Mouse (Mus musculus): ENCODE measurements at regions not wholly inside any gene's neighbourhood (a gene's known extent, or its start where the extent isn't known, plus 50 kb on each side); places are given as distances from the start of the nearest gene placed in this dataset.

GRCm38 (mm10) chr9:61048576-61048975 lies 254.2 kb downstream of the Uaca start:
- WGBS: 57% methylated on average over 15 of the region's 15 CpGs
- Histone ChIP-seq H3K4me2 (ENCODE audit: low read length) (no peak overlapping the region), H3K27ac (ENCODE audit: low read depth, low read length) (no peak overlapping the region), H3K9me3 (ENCODE audit: control insufficient read depth, low read length) (no peaks in the 10 kb centered on the region), H3K4me1 (ENCODE audit: control insufficient read depth, insufficient read depth, low read depth, low read length) (no peaks in the 10 kb centered on the region), H3K9ac (ENCODE audit: low read depth, low read length) (no peak overlapping the region), H3K36me3 (ENCODE audit: control insufficient read depth, insufficient read depth, low read length) (no peaks in the 10 kb centered on the region), H3K27me3 (replicated peaks; ENCODE audit: control insufficient read depth, insufficient read depth, low read length) (peaks cover 2% of the 10 kb centered on the region; the same call in 1 of the 2 replicates), H3K4me3 (ENCODE audit: low read length) (no peak overlapping the region)
- ATAC-seq: no peak

GRCm38 (mm10) chr9:61052621-61053020 lies 258.3 kb downstream of the Uaca start:
- no peak for ATAC-seq

GRCm38 (mm10) chr9:61054427-61054826 lies 260.1 kb downstream of the Uaca start:
- Histone ChIP-seq H3K4me1 (ENCODE audit: control insufficient read depth, insufficient read depth, low read depth, low read length) (peaks cover 13% of the 10 kb centered on the region), H3K27ac (ENCODE audit: low read depth, low read length) (no peak overlapping the region), H3K9me3 (ENCODE audit: control insufficient read depth, low read length) (no peaks in the 10 kb centered on the region), H3K4me3 (ENCODE audit: low read length) (no peak overlapping the region), H3K4me2 (ENCODE audit: low read length) (no peak overlapping the region), H3K36me3 (ENCODE audit: control insufficient read depth, insufficient read depth, low read length) (no peaks in the 10 kb centered on the region), H3K9ac (ENCODE audit: low read depth, low read length) (no peak overlapping the region), H3K27me3 (replicated peaks; ENCODE audit: control insufficient read depth, insufficient read depth, low read length) (peaks cover 2% of the 10 kb centered on the region; the same call in 1 of the 2 replicates)
- 0 out of 2 replicates have a peak, but pooled peaks have one; percentile 61 for ATAC-seq
- 51% methylated on average over 3 of the region's 3 CpGs for WGBS

More at GRCm38 (mm10) chr9:61052621-61053020, 258.3 kb downstream of the Uaca start:
- Histone ChIP-seq H3K4me1 (ENCODE audit: control insufficient read depth, insufficient read depth, low read depth, low read length) (peaks cover 13% of the 10 kb centered on the region), H3K4me3 (ENCODE audit: low read length) (no peak overlapping the region), H3K27me3 (replicated peaks; ENCODE audit: control insufficient read depth, insufficient read depth, low read length) (peaks cover 2% of the 10 kb centered on the region; the same call in 1 of the 2 replicates), H3K4me2 (ENCODE audit: low read length) (no peak overlapping the region), H3K9me3 (ENCODE audit: control insufficient read depth, low read length) (no peaks in the 10 kb centered on the region), H3K36me3 (ENCODE audit: control insufficient read depth, insufficient read depth, low read length) (no peaks in the 10 kb centered on the region), H3K27ac (ENCODE audit: low read depth, low read length) (no peak overlapping the region), H3K9ac (ENCODE audit: low read depth, low read length) (no peak overlapping the region)
- WGBS: 83% methylated on average over 12 of the region's 12 CpGs

- H3K4me2 ChIP-seq (ENCODE audit: low read length): no peak overlapping the region
- no peak for ATAC-seq
- H3K9me3 ChIP-seq (ENCODE audit: control insufficient read depth, low read length): 0 out of 2 replicates have a peak, but pooled peaks cover 2% of the 10 kb centered on the region
- H3K27me3 ChIP-seq (replicated peaks; ENCODE audit: control insufficient read depth, insufficient read depth, low read length): peaks cover 2% of the 10 kb centered on the region; the same call in 1 of the 2 replicates
- H3K4me3 ChIP-seq (ENCODE audit: low read length): no peak overlapping the region
- no peak overlapping the region for H3K9ac ChIP-seq (ENCODE audit: low read depth, low read length)
- WGBS: 90% methylated on average over 3 of the region's 3 CpGs
- peaks cover 13% of the 10 kb centered on the region for H3K4me1 ChIP-seq (ENCODE audit: control insufficient read depth, insufficient read depth, low read depth, low read length)
- H3K36me3 ChIP-seq (ENCODE audit: control insufficient read depth, insufficient read depth, low read length): no peaks in the 10 kb centered on the region
- H3K27ac ChIP-seq (ENCODE audit: low read depth, low read length): no peak overlapping the region
Measured at GRCm38 (mm10) chr9:61055392-61055791, 261.1 kb downstream of the Uaca start.

- peaks cover 2% of the 10 kb centered on the region; the same call in 1 of the 2 replicates for H3K27me3 ChIP-seq (replicated peaks; ENCODE audit: control insufficient read depth, insufficient read depth, low read length)
- no peak overlapping the region for H3K27ac ChIP-seq (ENCODE audit: low read depth, low read length)
- H3K9ac ChIP-seq (ENCODE audit: low read depth, low read length): no peak overlapping the region
- ATAC-seq: 0 out of 2 replicates have a peak, but pooled peaks have one; percentile 10
- H3K4me3 ChIP-seq (ENCODE audit: low read length): no peak overlapping the region
- no peaks in the 10 kb centered on the region for H3K36me3 ChIP-seq (ENCODE audit: control insufficient read depth, insufficient read depth, low read length)
- H3K4me2 ChIP-seq (ENCODE audit: low read length): peak overlapping the region; percentile 16; the same call in 1 of the 2 replicates
- 76% methylated on average over 15 of the region's 15 CpGs for WGBS
- H3K9me3 ChIP-seq (ENCODE audit: control insufficient read depth, low read length): 0 out of 2 replicates have a peak, but pooled peaks cover 2% of the 10 kb centered on the region
- H3K4me1 ChIP-seq (ENCODE audit: control insufficient read depth, insufficient read depth, low read depth, low read length): peaks cover 13% of the 10 kb centered on the region
Measured at GRCm38 (mm10) chr9:61055928-61056730, 261.8 kb downstream of the Uaca start.

GRCm38 (mm10) chr9:61056731-61057270 lies 262.5 kb downstream of the Uaca start:
- no peak overlapping the region for H3K4me3 ChIP-seq (ENCODE audit: low read length)
- 34% methylated on average over 10 of the region's 10 CpGs for WGBS
- ATAC-seq: peak; percentile 53
- H3K9me3 ChIP-seq (ENCODE audit: control insufficient read depth, low read length): 0 out of 2 replicates have a peak, but pooled peaks cover 2% of the 10 kb centered on the region
- H3K4me1 ChIP-seq (ENCODE audit: control insufficient read depth, insufficient read depth, low read depth, low read length): peaks cover 13% of the 10 kb centered on the region
- H3K36me3 ChIP-seq (ENCODE audit: control insufficient read depth, insufficient read depth, low read length): no peaks in the 10 kb centered on the region
- H3K27ac ChIP-seq (ENCODE audit: low read depth, low read length): no peak overlapping the region
- H3K9ac ChIP-seq (ENCODE audit: low read depth, low read length): no peak overlapping the region
- H3K27me3 ChIP-seq (replicated peaks; ENCODE audit: control insufficient read depth, insufficient read depth, low read length): peaks cover 2% of the 10 kb centered on the region; the same call in 1 of the 2 replicates
- peak overlapping the region; percentile 16; the same call in 1 of the 2 replicates for H3K4me2 ChIP-seq (ENCODE audit: low read length)

GRCm38 (mm10) chr9:61059225-61059624 lies 264.9 kb downstream of the Uaca start:
- Histone ChIP-seq H3K4me1 (ENCODE audit: control insufficient read depth, insufficient read depth, low read depth, low read length) (peaks cover 13% of the 10 kb centered on the region), H3K27me3 (replicated peaks; ENCODE audit: control insufficient read depth, insufficient read depth, low read length) (no peaks in the 10 kb centered on the region; the same call in 1 of the 2 replicates), H3K27ac (ENCODE audit: low read depth, low read length) (no peak overlapping the region), H3K9me3 (ENCODE audit: control insufficient read depth, low read length) (0 out of 2 replicates have a peak, but pooled peaks cover 2% of the 10 kb centered on the region), H3K4me2 (ENCODE audit: low read length) (no peak overlapping the region), H3K9ac (ENCODE audit: low read depth, low read length) (no peak overlapping the region), H3K36me3 (ENCODE audit: control insufficient read depth, insufficient read depth, low read length) (no peaks in the 10 kb centered on the region), H3K4me3 (ENCODE audit: low read length) (no peak overlapping the region)
- ATAC-seq: no peak

- ATAC-seq: no peak
- H3K4me1 ChIP-seq (ENCODE audit: control insufficient read depth, insufficient read depth, low read depth, low read length): peaks cover 13% of the 10 kb centered on the region
- H3K27me3 ChIP-seq (replicated peaks; ENCODE audit: control insufficient read depth, insufficient read depth, low read length): no peaks in the 10 kb centered on the region; the same call in 1 of the 2 replicates
- WGBS: 80% methylated on average over 8 of the region's 8 CpGs
- H3K36me3 ChIP-seq (ENCODE audit: control insufficient read depth, insufficient read depth, low read length): no peaks in the 10 kb centered on the region
- H3K9ac ChIP-seq (ENCODE audit: low read depth, low read length): no peak overlapping the region
- H3K4me3 ChIP-seq (ENCODE audit: low read length): no peak overlapping the region
- H3K27ac ChIP-seq (ENCODE audit: low read depth, low read length): no peak overlapping the region
- 0 out of 2 replicates have a peak, but pooled peaks cover 2% of the 10 kb centered on the region for H3K9me3 ChIP-seq (ENCODE audit: control insufficient read depth, low read length)
- H3K4me2 ChIP-seq (ENCODE audit: low read length): no peak overlapping the region
Measured at GRCm38 (mm10) chr9:61060958-61061357, 266.6 kb downstream of the Uaca start.

GRCm38 (mm10) chr9:61064714-61065305 lies 270.5 kb downstream of the Uaca start:
- H3K4me1 ChIP-seq (ENCODE audit: control insufficient read depth, insufficient read depth, low read depth, low read length): peaks cover 2% of the 10 kb centered on the region
- no peak overlapping the region for H3K9ac ChIP-seq (ENCODE audit: low read depth, low read length)
- no peak overlapping the region for H3K4me3 ChIP-seq (ENCODE audit: low read length)
- WGBS: 80% methylated on average over 8 of the region's 8 CpGs
- no peak overlapping the region for H3K27ac ChIP-seq (ENCODE audit: low read depth, low read length)
- no peak overlapping the region for H3K4me2 ChIP-seq (ENCODE audit: low read length)
- ATAC-seq: no peak
- no peaks in the 10 kb centered on the region for H3K27me3 ChIP-seq (replicated peaks; ENCODE audit: control insufficient read depth, insufficient read depth, low read length)
- H3K36me3 ChIP-seq (ENCODE audit: control insufficient read depth, insufficient read depth, low read length): no peaks in the 10 kb centered on the region
- H3K9me3 ChIP-seq (ENCODE audit: control insufficient read depth, low read length): 0 out of 2 replicates have a peak, but pooled peaks cover 2% of the 10 kb centered on the region
